Mouse (Mus musculus) neural tube, embryonic 11.5 days (tissue): ENCODE measurements around the gene 2210016L21Rik. TPM values are rescaled to one million over a fixed set of nuclear protein-coding genes. Genes with fewer than 3 reads are reported as not detected.
"Not testable (repeated sequence)": the region's sequence is repeated elsewhere in the genome, so short reads cannot be mapped to it uniquely, and the experiment has no call there.

Experiments used
- ATAC-seq: fragments of 200-750 bp; cut with Nextera tagmentation; 2 replicates; pipeline ENCODE4 v1.8.0; 2017; ENCODE audit warnings: moderate number of reproducible peaks, mild to moderate bottlenecking, moderate TSS enrichment, moderate library complexity; ENCODE audit not compliant: insufficient read depth, low FRiP score, low TSS enrichment
- DNase-seq: peaks from one replicate; pipeline ENCODE4 v3.0.0-alpha.2; 2015; ENCODE audit warnings: low spot score
- H3K27ac ChIP-seq: fragments of 300-500 bp; sonication (generic); 2 replicates; pipeline ENCODE4 v1.5.1; 2014; ENCODE audit warnings: low read depth, mild to moderate bottlenecking, low read length
- H3K27me3 ChIP-seq: fragments of 300-500 bp; sonication (generic); 2 replicates; pipeline ENCODE4 v1.6.1; 2014; ENCODE audit warnings: mild to moderate bottlenecking, low read length, mixed read lengths; ENCODE audit not compliant: control insufficient read depth, insufficient read depth
- H3K36me3 ChIP-seq: fragments of 300-500 bp; sonication (generic); 2 replicates; pipeline ENCODE4 v1.6.1; 2014; ENCODE audit warnings: mild to moderate bottlenecking, low read length, moderate library complexity, mixed read lengths; ENCODE audit not compliant: control insufficient read depth, insufficient read depth
- H3K4me1 ChIP-seq: fragments of 300-500 bp; sonication (generic); 2 replicates; pipeline ENCODE4 v1.6.1; 2014; ENCODE audit warnings: low read length, mixed read lengths; ENCODE audit not compliant: control insufficient read depth, insufficient read depth
- H3K4me2 ChIP-seq: fragments of 300-500 bp; sonication (generic); 2 replicates; pipeline ENCODE4 v1.6.1; 2014; ENCODE audit warnings: low read depth, mild to moderate bottlenecking, moderate library complexity
- H3K4me3 ChIP-seq: fragments of 300-500 bp; sonication (generic); 2 replicates; pipeline ENCODE4 v1.5.1; 2014; ENCODE audit warnings: low read depth, low read length
- H3K9ac ChIP-seq: fragments of 300-500 bp; sonication (generic); 2 replicates; pipeline ENCODE4 v1.6.1; 2014; ENCODE audit warnings: mild to moderate bottlenecking, low read length
- H3K9me3 ChIP-seq: fragments of 300-500 bp; sonication (generic); 2 replicates; pipeline ENCODE4 v1.6.1; 2016; ENCODE audit warnings: low read length; ENCODE audit not compliant: control insufficient read depth
- WGBS: fragments of 180-500 bp; shearing (Covaris S2); extraction: QIAGEN DNeasy Blood & Tissue Kit; methylation state at CpG from one replicate; pipeline ENCODE4 v1.1.7; 2014; 5-methylcytosine and 5-hydroxymethylcytosine counted together
- polyA plus RNA-seq: library from polyadenylated mRNA; unstranded; fragments of >200 nt; fragmentation: Nextera tagmentation; extraction: Ambion mirVana; gene quantifications from 2 replicates; pipeline ENCODE4 v1.2.1, GENCODE M21; 2014

2210016L21Rik gene
- polyA plus RNA-seq, 1 experiment from 2014 or later: 47.2 TPM

DNA sequence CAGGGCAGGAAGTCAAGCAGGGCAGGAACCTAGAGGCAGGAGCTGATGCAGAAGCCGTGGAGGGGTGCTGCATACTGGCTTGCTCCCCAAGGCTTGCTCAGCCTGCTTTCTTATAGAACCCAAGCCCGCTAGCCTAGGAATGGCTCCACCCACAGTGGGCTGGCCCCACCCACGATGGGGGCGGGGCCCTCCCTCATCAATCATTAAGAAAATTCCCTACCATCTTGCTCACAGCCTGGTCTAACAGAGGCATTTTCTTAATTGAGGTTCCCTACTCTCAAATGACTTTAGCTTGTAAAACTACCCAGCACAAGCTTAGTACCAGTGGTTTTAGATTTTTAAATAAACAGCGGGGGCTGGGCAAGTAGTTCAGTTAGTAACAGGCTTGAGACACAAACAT is 10.3 kb upstream of the 2210016L21Rik start:
- Histone ChIP-seq H3K4me2 (no peak overlapping the region), H3K4me1 (no peaks in the 10 kb centered on the region), H3K27ac (no peak overlapping the region), H3K36me3 (no peaks in the 10 kb centered on the region), H3K27me3 (no peaks in the 10 kb centered on the region), H3K4me3 (no peak overlapping the region), H3K9me3 (no peaks in the 10 kb centered on the region), H3K9ac (no peak overlapping the region)
- 67% methylated on average over 5 of the region's 5 CpGs for WGBS
- ATAC-seq (no peak), DNase-seq (no peak)

DNA sequence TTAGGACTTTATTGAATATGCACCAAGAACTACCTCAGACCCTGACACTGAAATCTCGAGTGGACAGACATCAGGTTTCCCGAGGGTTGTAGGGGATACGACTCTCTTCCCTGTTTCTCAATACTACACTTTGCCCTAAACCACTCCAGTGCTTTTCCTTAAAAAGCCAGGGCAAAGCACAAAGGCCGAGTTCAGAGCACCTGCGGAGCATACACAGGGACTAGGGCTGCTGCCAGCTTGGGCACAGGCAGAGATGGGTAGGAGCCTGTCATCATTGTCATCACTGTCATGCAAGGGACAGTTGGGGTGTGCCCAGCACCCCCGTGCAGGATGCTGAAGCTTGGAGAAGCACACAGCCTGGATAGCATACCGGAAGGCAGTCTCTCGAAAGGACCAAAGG is 8.8 kb upstream of the 2210016L21Rik start:
- DNase-seq (no peak), ATAC-seq (no peak)
- no peaks in the 10 kb centered on the region for H3K27me3 ChIP-seq
- no peaks in the 10 kb centered on the region for H3K36me3 ChIP-seq
- no peak overlapping the region for H3K4me3 ChIP-seq
- H3K27ac ChIP-seq: no peak overlapping the region
- no peak overlapping the region for H3K4me2 ChIP-seq
- WGBS: 88% methylated on average over 8 of the region's 8 CpGs
- no peaks in the 10 kb centered on the region for H3K9me3 ChIP-seq
- H3K4me1 ChIP-seq: no peaks in the 10 kb centered on the region
- H3K9ac ChIP-seq: no peak overlapping the region

DNA sequence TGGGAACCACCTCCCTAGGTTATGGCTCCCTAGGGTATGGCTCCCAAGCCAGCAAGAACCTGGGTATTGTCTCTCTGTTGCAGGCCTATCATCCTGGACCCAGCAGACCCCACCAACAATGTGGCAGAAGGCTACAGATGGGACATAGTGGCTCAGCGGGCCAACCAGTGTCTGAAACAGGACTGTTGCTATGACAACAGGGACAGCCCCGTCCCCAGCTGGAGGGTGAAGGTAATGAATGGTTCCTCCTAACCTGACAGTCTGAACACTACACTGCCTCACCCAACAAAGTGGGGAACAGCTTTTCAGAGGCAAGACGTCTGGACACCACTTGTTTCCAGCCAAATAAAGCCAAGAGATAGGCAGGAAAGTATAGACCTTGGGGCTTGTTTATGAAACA is 6.1 kb upstream of the 2210016L21Rik start:
- no peaks in the 10 kb centered on the region for H3K36me3 ChIP-seq
- H3K9ac ChIP-seq: no peak overlapping the region
- no peak overlapping the region for H3K4me2 ChIP-seq
- no peaks in the 10 kb centered on the region for H3K9me3 ChIP-seq
- WGBS: 15% methylated on average over 3 of the region's 3 CpGs
- DNase-seq (peak; percentile 48), ATAC-seq (no peak)
- H3K27ac ChIP-seq: 0 out of 2 replicates have a peak overlapping the region, but pooled peaks have one; percentile 27
- H3K27me3 ChIP-seq: no peaks in the 10 kb centered on the region
- H3K4me1 ChIP-seq: no peaks in the 10 kb centered on the region
- no peak overlapping the region for H3K4me3 ChIP-seq

- not testable (repeated sequence) for H3K27ac ChIP-seq, H3K9me3 ChIP-seq, DNase-seq, H3K4me3 ChIP-seq, H3K4me2 ChIP-seq, H3K36me3 ChIP-seq, ATAC-seq, H3K27me3 ChIP-seq, H3K9ac ChIP-seq, H3K4me1 ChIP-seq
- WGBS: 56% methylated on average over 3 of the region's 3 CpGs
Measured at GRCm38 (mm10) chr5:114941138-114941537, 820 bp upstream of the 2210016L21Rik start.

- Histone ChIP-seq H3K4me1 (peaks cover 5% of the 10 kb centered on the region; the same call in 1 of the 2 replicates), H3K9ac (peak overlapping the region; percentile 73), H3K27me3 (no peaks in the 10 kb centered on the region), H3K4me2 (peak overlapping the region; percentile 85), H3K27ac (no peak overlapping the region), H3K4me3 (peak overlapping the region; percentile 70), H3K9me3 (no peaks in the 10 kb centered on the region), H3K36me3 (peaks cover 4% of the 10 kb centered on the region)
- ATAC-seq (no peak), DNase-seq (no peak)
- 52% methylated on average over 4 of the region's 4 CpGs for WGBS
Measured at GRCm38 (mm10) chr5:114942766-114943130, 790 bp downstream of the 2210016L21Rik start.

DNA sequence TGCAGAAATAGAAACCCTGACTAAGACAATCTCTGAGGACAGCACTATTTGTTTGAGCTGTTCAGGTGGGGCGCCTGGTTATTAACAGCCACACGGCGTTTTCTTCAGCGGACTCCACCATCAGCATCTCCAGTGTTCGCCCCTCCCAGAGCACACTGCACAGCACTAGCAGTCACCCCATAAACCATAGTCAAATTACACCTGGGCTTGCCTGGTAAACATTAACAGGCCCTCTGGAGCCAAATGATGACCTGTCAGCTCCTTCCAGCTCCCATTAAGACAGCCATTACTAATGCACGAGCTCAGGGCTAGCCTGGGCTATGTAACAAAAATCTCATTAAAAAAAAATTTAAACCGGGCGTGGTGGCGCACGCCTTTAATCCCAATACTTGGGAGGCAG is 3.1 kb downstream of the 2210016L21Rik start:
- DNase-seq (no peak), ATAC-seq (no peak)
- Histone ChIP-seq H3K36me3 (peaks cover 7% of the 10 kb centered on the region), H3K9ac (no peak overlapping the region), H3K4me2 (no peak overlapping the region), H3K27ac (no peak overlapping the region), H3K4me3 (no peak overlapping the region), H3K9me3 (no peaks in the 10 kb centered on the region), H3K27me3 (no peaks in the 10 kb centered on the region), H3K4me1 (peaks cover 5% of the 10 kb centered on the region; the same call in 1 of the 2 replicates)
- 96% methylated on average over 10 of the region's 10 CpGs for WGBS

GRCm38 (mm10) chr5:114948891-114949290 is 6.9 kb downstream of the 2210016L21Rik start:
- no peak for ATAC-seq
- Histone ChIP-seq H3K4me3 (no peak overlapping the region), H3K9me3 (no peaks in the 10 kb centered on the region), H3K36me3 (peaks cover 7% of the 10 kb centered on the region), H3K27ac (no peak overlapping the region), H3K4me1 (0 out of 2 replicates have a peak, but pooled peaks cover 2% of the 10 kb centered on the region), H3K4me2 (no peak overlapping the region), H3K9ac (no peak overlapping the region), H3K27me3 (no peaks in the 10 kb centered on the region)
- 76% methylated on average over 6 of the region's 6 CpGs for WGBS
- DNase-seq: no peak

GRCm38 (mm10) chr5:114949316-114949715 is 7.4 kb downstream of the 2210016L21Rik start:
- no peak for ATAC-seq

GRCm38 (mm10) chr5:114949812-114950211 is 7.9 kb downstream of the 2210016L21Rik start:
- DNase-seq: no peak
- 0 out of 2 replicates have a peak, but pooled peaks cover 2% of the 10 kb centered on the region for H3K4me1 ChIP-seq
- 75% methylated on average over 9 of the region's 9 CpGs for WGBS

More at GRCm38 (mm10) chr5:114949316-114949715, 7.4 kb downstream of the 2210016L21Rik start:
- H3K9ac ChIP-seq: no peak overlapping the region
- H3K4me2 ChIP-seq: no peak overlapping the region
- DNase-seq: no peak
- H3K9me3 ChIP-seq: no peaks in the 10 kb centered on the region
- H3K4me1 ChIP-seq: 0 out of 2 replicates have a peak, but pooled peaks cover 2% of the 10 kb centered on the region
- H3K27me3 ChIP-seq: no peaks in the 10 kb centered on the region
- peaks cover 7% of the 10 kb centered on the region for H3K36me3 ChIP-seq
- WGBS: 80% methylated on average over 5 of the region's 5 CpGs
- H3K27ac ChIP-seq: no peak overlapping the region
- H3K4me3 ChIP-seq: no peak overlapping the region

More at GRCm38 (mm10) chr5:114949812-114950211, 7.9 kb downstream of the 2210016L21Rik start:
- no peak for ATAC-seq
- Histone ChIP-seq H3K36me3 (peaks cover 7% of the 10 kb centered on the region), H3K27me3 (no peaks in the 10 kb centered on the region), H3K9ac (no peak overlapping the region), H3K27ac (no peak overlapping the region), H3K4me2 (no peak overlapping the region), H3K4me3 (no peak overlapping the region), H3K9me3 (no peaks in the 10 kb centered on the region)
